Mouse (Mus musculus) urinary bladder, postnatal 25 days (tissue): ENCODE data around the gene Mei1.
"Not testable (repeated sequence)": the region's sequence is repeated elsewhere in the genome, so short reads cannot be mapped to it uniquely, and the experiment has no call there.

Experiments
- DNase-seq: peaks from one replicate; pipeline ENCODE4 v3.0.0; 2022; ENCODE audit warnings: low spot score

The Mei1 gene

DNA sequence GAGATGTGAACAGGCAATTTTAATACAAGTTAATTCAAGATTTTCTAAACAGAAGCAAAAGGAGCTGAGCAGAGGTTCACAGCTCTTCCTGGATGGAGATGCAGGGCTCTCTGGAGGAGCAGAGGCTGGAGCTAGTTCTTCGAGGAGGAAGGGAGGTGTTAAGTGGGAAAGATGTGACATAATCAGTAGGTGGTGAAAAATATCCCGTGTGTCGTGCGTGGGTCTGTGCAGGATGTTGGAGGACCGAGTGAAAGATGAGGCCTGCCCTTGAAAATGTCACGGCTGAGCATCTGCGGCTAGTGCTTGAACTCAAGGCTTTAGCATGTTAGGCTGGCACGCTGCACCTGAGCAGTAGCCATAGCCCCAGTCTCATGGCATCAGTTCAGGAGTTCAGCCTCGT lies 15.8 kb downstream of the Mei1 start:
- DNase-seq, result no peak

GRCm38 (mm10) chr15:82086131-82086530 lies 16.3 kb downstream of the Mei1 start:
- no peak for DNase-seq

GRCm38 (mm10) chr15:82087266-82087665 lies 17.5 kb downstream of the Mei1 start:
- no peak for DNase-seq

GRCm38 (mm10) chr15:82091061-82091460 lies 21.3 kb downstream of the Mei1 start:
- DNase-seq, result no peak

DNA sequence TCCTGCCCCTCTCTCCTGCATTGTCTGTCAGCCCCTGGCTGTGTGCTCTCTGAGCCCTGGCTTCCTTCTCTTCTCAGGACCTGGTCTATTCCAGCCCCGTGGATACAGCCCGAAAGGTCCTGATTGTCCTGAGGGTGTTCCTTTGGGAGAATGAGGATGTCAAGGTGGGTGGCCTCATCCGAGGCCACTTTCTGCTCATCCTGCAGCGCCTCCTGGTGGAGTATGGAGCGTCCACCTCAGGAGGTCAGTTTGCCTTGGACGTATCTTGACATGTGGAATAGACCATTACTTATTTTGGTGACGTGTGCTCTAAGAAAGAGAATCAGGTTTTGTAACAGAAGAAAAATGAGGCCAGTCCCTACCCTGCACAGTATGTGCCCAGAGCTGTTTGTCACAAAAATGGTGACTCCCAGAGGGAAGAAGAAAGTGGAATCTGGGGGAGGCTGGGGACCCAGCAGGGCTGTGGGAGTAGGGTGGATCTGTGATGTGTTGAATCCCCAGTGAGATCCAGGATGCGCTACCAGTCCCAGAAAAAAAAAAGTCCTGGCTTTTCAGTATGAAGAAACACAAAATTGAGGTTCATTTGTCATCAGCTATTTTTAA lies 37.3 kb downstream of the Mei1 start:
- DNase-seq, result peak; percentile 62

- DNase-seq, result no peak
Observed at GRCm38 (mm10) chr15:82120544-82120943, 50.7 kb downstream of the Mei1 start.

DNA sequence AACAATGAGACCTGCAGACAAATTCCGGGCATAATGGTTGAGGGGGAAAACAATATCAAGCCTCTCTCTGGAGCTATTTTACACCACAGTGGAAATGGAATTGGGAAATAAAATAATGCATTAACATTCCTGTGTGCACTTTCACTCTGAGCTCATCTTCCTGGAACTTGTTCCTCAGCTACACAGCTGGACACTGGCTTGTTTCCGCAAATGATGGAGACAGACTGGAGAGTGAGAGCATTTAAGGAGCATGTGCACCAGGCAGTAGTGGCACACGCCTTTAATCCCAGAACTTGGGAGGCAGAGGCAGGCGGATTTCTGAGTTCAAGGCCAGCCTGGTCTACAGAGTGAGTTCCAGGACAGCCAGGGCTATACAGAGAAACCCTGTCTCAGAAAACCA lies 56.9 kb downstream of the Mei1 start:
- DNase-seq, result not testable (repeated sequence)

DNA sequence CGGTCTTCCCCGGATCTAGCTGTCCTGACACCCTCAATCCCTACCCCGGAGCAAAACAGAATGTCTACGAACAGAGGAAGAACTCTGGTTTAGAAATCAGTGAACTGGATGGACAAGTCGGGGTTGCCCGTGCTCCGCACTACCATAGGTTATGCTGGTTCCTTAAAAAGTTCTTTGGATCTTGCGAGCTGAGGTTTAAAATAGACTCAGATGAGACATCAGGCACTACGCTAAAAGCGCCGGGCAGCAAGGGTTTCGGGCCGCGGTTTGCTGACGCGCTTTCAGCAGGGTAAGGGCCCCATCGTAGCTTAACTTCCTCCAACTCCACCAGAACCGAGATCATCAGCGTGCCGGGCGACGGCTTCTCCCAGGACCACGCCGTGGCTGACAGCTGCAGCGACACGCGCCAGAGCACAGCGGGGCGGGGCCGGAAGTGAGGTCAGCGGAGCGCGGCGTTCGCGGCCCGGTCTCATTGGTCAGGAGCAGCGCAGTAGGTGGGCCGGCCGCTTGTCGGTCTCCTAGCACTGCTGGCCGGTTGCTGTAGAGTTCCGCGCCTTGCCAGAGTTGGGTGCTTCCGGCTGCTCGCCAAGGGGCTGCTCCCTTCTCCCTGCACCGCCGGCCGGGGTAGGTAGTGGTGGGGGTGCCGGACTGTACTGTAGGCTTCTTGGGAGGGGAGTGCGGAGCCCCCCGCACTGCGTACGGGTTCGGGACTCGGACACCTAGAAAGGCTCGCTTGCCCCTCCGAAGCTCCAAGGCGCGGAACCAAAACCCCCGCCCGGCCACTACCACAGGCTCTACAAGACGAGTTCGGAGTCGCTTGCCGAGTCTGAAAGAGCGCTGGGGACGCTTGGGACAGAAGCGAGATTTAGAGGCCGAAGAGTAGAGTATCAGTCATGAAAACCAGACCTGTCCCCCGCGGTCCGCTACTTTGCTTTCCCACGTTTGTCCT lies 57.9 kb downstream of the Mei1 start, which contains the start of gene Ccdc134:
TSS of gene Ccdc134 (plus strand) at position 497 of the 949 bp plus-strand sequence.
- peak; percentile 97 for DNase-seq

- no peak for DNase-seq
Observed at GRCm38 (mm10) chr15:82128398-82128797, 58.6 kb downstream of the Mei1 start.

DNA sequence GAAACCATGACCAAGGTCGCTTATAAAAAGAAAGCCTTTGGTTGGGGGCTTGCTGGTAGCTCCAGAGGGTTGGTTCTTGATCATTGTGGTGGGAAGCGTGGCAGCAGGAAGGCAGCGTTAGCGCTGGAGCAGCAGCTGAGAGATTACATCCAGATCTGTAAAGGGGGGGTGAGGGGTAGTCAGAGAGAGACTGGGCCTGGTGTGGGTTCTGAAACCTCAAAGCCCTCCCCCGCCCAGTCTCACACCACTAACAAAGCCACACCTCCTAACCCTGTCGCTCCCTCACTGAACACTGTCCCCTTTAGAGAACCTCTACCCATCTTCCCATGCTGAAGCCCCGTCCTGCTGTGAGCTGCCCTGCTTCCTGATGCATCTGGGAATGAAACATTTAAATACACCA lies 60.8 kb downstream of the Mei1 start:
- no peak for DNase-seq

DNA sequence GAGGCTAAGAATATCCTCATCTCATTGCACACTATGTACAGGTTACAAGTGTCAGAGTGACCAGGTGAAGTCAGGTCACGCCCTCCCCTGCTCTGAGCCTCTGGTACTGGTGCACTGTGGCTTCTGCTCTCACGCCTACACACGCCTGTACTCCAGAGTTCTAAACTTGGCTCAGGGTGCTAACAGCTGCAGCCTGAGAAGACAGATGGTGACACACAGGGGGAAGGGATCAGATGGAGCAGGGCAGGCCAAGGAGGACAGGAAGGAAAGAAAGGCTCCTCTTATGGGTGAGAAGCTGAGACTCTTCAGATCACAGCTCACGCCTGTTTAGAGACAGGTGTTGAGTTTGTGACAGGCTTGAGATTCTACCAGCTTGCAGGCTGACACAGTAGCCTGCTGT lies 65.6 kb downstream of the Mei1 start:
- no peak for DNase-seq

DNA sequence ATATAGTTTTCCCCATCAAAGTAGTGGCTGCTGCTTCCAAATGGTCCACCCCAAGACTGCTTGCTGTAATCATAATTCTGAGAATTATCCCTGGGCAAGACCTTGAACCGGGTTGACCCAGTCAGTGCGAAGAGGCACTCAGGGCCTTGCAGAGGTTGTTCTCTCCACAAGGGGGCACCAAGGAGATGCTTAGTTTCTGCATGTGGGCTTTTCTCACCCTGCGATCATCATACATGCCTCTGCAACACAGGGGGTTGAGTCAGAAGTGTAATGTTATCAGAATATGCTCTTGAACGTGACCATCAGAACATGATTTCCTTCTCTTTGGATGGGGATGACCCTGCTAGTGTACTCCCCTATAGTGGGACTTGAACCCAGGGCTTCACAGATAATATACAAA lies 68.8 kb downstream of the Mei1 start:
- DNase-seq, result peak; percentile 61

DNA sequence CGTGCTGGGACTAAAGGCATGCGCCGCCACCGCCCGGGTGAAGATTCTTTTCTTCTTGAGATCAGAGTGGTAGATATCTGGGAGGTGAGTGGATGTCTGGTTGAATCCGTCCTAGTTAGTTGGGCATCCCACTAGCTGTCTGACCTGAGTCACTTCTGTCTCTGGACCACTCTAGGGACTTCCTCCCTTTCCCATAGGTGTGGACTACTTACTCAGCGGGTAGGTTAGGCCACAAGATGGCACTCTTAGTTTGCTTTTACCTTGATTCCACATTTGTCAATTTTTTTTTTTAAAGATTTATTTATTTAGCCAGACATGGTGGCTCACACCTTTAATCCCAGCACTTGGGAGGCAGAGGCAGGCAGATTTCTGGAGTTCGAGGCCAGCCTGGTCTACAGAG lies 69.4 kb downstream of the Mei1 start:
- DNase-seq, result no peak

GRCm38 (mm10) chr15:82140355-82140754 lies 70.6 kb downstream of the Mei1 start:
- no peak for DNase-seq

GRCm38 (mm10) chr15:82144157-82144556 lies 74.4 kb downstream of the Mei1 start:
- DNase-seq, result no peak

DNA sequence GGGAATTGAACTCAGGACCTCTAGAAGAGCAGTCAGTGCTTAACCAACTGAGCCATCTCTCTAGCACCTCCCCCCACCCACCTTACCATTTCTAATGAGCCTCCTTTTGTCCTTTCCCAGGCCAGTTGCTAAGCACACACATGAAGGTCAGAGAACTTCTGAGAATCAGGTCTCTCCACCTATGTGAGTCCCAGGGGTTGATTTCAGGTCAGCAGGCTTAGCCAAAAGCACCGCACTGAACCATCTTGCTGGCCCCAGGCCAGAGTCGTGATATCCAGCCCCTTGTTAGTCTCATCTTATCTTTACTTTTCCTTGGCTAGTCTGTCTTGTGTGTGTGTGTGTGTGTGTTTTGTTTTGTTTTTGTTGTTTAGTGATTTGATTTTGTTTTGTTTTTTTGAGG lies 75.6 kb downstream of the Mei1 start:
- DNase-seq, result no peak

GRCm38 (mm10) chr15:82145851-82146769 lies 76.3 kb downstream of the Mei1 start:
- DNase-seq, result no peak

GRCm38 (mm10) chr15:82146770-82147610 lies 77.2 kb downstream of the Mei1 start, which contains the start of gene Srebf2:
Gene Srebf2, plus strand, starts transcription at chr15:82147181.
- DNase-seq, result peak; percentile 93

- DNase-seq, result peak; percentile 46
Observed at GRCm38 (mm10) chr15:82147611-82148111, 77.9 kb downstream of the Mei1 start.

DNA sequence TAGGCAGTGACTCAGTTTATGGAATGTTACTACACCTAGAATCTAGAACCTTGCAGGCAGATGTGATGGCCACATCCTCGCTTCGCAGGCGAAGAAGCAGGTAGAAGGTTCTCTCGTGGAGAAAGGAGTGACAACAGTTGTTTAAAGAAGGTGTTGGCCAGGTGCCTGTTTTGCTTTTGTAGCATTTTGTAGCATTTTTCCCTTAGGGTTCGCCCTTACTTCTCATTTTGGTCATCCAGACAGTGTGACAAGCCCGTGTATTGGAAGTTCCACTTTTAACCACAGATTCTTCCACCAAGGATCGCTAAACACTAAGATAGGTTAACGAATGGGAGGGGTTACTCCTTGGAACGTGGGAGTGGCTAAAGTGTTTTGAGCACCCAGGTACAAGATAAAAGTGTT lies 78.7 kb downstream of the Mei1 start:
- DNase-seq, result no peak

GRCm38 (mm10) chr15:82150042-82150441 lies 80.2 kb downstream of the Mei1 start:
- DNase-seq, result no peak
